Mouse (Mus musculus) liver, postnatal 0 days (tissue): ENCODE results near the gene Amigo1. TPM values are rescaled to one million over a fixed set of nuclear protein-coding genes. Genes with fewer than 3 reads are reported as not detected.
A peak's percentile ranks its signal among the peaks of the same experiment; 100 is the strongest.

Experiments used
- ATAC-seq: fragments of 200-750 bp; cut with Nextera tagmentation; 2 replicates; pipeline ENCODE4 v1.8.0; 2017; ENCODE audit warnings: mild to moderate bottlenecking, moderate library complexity
- DNase-seq: peaks from one replicate; pipeline ENCODE4 v3.0.0-alpha.2; 2016
- H3K27ac ChIP-seq: fragments of 300-500 bp; sonication (generic); 2 replicates; pipeline ENCODE4 v1.5.1; 2014; ENCODE audit warnings: antibody characterized with exemption, moderate library complexity, mild to moderate bottlenecking, low read depth
- H3K27me3 ChIP-seq: fragments of 300-500 bp; sonication (generic); 2 replicates; pipeline ENCODE4 v1.6.1; 2014; ENCODE audit warnings: low read length, control low read depth, mixed read lengths; ENCODE audit not compliant: insufficient read depth
- H3K36me3 ChIP-seq: fragments of 300-500 bp; sonication (generic); replicated peaks from 2 replicates; pipeline ENCODE4 v1.6.1; 2014; ENCODE audit warnings: mild to moderate bottlenecking, control low read depth, low read length, moderate library complexity, mixed read lengths; ENCODE audit not compliant: insufficient read depth
- H3K4me1 ChIP-seq: fragments of 300-500 bp; sonication (generic); 2 replicates; pipeline ENCODE4 v1.6.1; 2014; ENCODE audit warnings: antibody characterized with exemption, mild to moderate bottlenecking, control low read depth; ENCODE audit not compliant: insufficient read depth
- H3K4me2 ChIP-seq: fragments of 300-500 bp; sonication (generic); 2 replicates; pipeline ENCODE4 v1.6.1; 2014; ENCODE audit warnings: low read depth, mild to moderate bottlenecking, low read length, moderate library complexity, mixed read lengths
- H3K4me3 ChIP-seq: fragments of 300-500 bp; sonication (generic); 2 replicates; pipeline ENCODE4 v1.5.1; 2014; ENCODE audit warnings: low read depth, low read length
- H3K9ac ChIP-seq: fragments of 300-500 bp; sonication (generic); replicated peaks from 2 replicates; pipeline ENCODE4 v1.6.1; 2014; ENCODE audit warnings: mild to moderate bottlenecking, moderate library complexity
- H3K9me3 ChIP-seq: fragments of 300-500 bp; sonication (generic); 2 replicates; pipeline ENCODE4 v1.6.1; 2016; ENCODE audit warnings: mild to moderate bottlenecking, control low read depth, low read length, mixed read lengths
- CTCF ChIP-seq: sonication (generic); IDR thresholded peaks from 2 replicates; pipeline ENCODE4 v1.5.1; 2016; ENCODE audit warnings: antibody characterized with exemption, low read depth
- EP300 ChIP-seq: IDR thresholded peaks from 2 replicates; pipeline ENCODE4 v1.6.1; 2016; ENCODE audit warnings: antibody characterized with exemption, low read depth, mild to moderate bottlenecking
- WGBS: fragments of 180-500 bp; shearing (Covaris S2); extraction: QIAGEN DNeasy Blood & Tissue Kit; methylation state at CpG from one replicate; pipeline ENCODE4 v1.1.7; 2014; ENCODE audit not compliant: insufficient replicate concordance; 5-methylcytosine and 5-hydroxymethylcytosine counted together
- polyA plus RNA-seq: library from polyadenylated mRNA; unstranded; fragments of >200 nt; fragmentation: Nextera tagmentation; extraction: Ambion mirVana; gene quantifications from 2 replicates; pipeline ENCODE4 v1.2.1, GENCODE M21; 2015

Gene Amigo1
- polyA plus RNA-seq, 1 experiment from 2014 or later, result 1.2 TPM

DNA sequence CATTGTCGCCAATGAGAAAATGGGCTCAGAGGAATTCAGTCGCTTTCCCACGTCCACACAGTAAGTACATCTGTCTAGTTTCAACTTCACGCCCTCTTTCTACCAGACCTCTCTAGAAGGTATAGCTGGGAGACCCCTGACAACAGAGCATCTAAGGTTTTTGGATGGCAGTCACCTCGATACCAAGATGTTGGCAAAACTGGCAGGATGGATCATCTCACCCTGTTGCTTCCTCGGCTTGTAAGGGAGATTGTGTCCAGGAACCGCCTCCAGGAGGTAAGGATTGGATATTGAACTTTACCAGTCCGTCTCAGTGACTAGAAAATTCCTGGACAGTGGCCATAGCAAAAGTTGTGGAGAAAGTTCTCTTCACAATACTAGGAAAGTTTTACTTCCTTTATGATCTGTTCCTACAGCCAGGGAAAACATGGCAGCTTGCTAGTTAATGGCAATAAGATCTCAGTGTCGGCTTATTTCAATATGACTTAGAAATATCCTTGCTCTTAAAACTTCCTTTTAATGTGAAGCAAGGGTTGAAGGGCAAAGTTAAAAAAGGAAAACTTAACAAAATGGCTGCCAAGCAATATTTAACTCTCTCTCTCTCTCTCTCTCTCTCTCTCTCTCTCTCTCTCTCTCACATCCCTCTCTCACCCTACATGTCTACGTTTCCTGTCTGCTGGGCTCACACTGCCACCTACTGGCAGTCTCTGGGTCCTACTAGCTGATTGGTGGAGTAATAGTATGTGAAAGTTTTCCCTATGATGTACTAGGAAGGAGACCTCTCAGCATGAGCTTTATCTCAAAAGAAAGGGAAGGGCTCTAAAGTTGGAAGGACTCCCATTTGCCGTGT is 38.5 kb upstream of the Amigo1 start:
- peaks cover 2% of the 10 kb centered on the region; the same call in 1 of the 2 replicates for H3K36me3 ChIP-seq
- 59% methylated on average over 11 of the region's 11 CpGs for WGBS
- H3K4me3 ChIP-seq, result no peak overlapping the region
- DNase-seq (peak; percentile 92), ATAC-seq (peak; percentile 55)
- TF ChIP-seq EP300, result peak; percentile 76
- peak; percentile 98 for TF ChIP-seq CTCF
- peak overlapping the region; percentile 48 for H3K27ac ChIP-seq
- H3K9me3 ChIP-seq, result no peaks in the 10 kb centered on the region
- H3K9ac ChIP-seq, result 0 out of 2 replicates have a peak overlapping the region, but pooled peaks have one; percentile 3
- H3K4me2 ChIP-seq, result peak overlapping the region; percentile 91
- peaks cover 22% of the 10 kb centered on the region for H3K4me1 ChIP-seq
- no peaks in the 10 kb centered on the region for H3K27me3 ChIP-seq

DNA sequence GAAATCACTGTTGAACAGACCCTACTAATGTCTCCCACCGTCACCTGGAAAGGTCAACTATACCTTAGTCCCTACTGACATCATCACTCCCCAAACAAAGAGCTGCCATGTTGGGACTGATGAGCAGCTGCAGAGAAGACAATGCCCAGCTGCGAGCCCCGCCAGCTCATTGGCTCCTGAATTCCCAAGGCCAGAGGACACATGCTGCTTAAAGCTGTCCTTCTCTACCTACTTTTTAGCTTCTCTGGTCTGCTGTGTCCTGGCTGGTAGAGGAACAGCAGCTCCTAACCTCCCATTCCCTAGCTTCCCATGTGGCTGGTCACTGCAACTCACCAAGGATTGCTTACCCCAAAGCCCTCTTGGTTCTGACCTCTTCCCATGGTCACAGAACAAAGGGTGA is 33.8 kb upstream of the Amigo1 start:
- ATAC-seq, result no peak
- no peak for DNase-seq
- no peaks in the 10 kb centered on the region for H3K27me3 ChIP-seq
- no peak for TF ChIP-seq EP300
- TF ChIP-seq CTCF, result no peak
- H3K9me3 ChIP-seq, result no peaks in the 10 kb centered on the region
- no peak overlapping the region for H3K4me3 ChIP-seq
- no peaks in the 10 kb centered on the region for H3K36me3 ChIP-seq
- H3K4me1 ChIP-seq, result peaks cover 5% of the 10 kb centered on the region
- no peak overlapping the region for H3K4me2 ChIP-seq
- 87% methylated on average over 3 of the region's 3 CpGs for WGBS
- no peak overlapping the region for H3K27ac ChIP-seq
- no peak overlapping the region for H3K9ac ChIP-seq

DNA sequence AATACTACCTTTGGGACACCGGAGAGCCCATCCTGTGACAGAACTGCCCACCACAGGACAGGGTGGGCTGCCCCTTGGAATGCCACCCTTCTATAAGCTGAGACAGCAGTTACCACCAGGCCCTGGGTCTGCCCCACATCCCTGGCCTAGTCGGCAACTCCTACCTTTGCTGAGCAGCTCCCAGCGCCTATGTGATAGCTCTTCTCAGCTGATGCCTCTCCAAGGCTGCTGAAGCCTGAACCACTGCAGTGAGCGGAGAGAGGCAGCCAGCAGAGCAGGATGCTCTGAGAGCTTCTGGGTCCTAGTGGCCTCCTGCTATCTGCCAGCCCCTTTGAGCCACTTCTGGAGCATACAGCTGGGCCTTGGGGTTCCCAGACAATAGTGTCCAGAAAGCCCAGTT is 31.5 kb upstream of the Amigo1 start, which contains the start of gene Gpr61:
Gene Gpr61 (minus strand): TSS at position 227 of the 400 bp plus-strand sequence.
- Histone ChIP-seq H3K9ac (no peak within 1 kb of the TSS), H3K4me3 (no peak within 1 kb of the TSS), H3K9me3 (no peaks in the 10 kb centered on the region), H3K36me3 (no peaks in the 10 kb centered on the region), H3K27me3 (no peaks in the 10 kb centered on the region), H3K4me1 (no peaks in the 10 kb centered on the region), H3K4me2 (no peak within 1 kb of the TSS), H3K27ac (no peak within 1 kb of the TSS)
- ATAC-seq (no peak), DNase-seq (no peak)
- WGBS, result 61% methylated on average over 4 of the region's 4 CpGs
- TF ChIP-seq EP300, result no peak
- no peak for TF ChIP-seq CTCF

DNA sequence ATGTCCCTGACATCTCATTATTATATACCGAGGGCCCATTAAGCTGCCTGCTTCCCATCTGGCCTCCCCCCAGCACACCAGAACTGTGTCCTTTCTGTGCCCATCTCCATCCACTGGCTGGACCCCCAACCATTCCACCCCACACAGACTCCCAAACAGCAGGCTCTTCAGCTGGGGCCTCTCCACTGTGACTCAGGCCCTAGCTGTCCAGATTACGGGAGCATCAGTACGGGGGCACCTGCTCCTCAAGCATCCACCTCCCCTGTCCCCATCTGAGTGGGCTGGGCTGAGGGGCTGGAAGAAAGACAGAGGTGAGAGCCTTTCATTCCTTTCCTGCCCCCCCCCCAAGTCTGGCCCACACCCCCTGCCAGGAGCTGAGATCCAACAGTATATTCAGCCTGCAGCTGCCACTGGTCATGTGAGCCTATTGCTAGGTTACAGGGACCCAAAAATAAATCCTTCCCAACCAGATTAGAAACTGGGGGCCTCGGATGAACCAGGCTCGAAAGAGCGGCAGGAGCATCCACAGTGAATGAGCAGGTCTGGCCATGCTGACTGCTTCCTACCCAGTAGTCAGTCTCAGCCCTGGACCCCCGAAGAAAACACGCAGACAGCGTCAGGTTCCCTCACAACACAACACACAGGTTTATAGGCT is 27.6 kb upstream of the Amigo1 start:
- ATAC-seq (no peak), DNase-seq (no peak)
- TF ChIP-seq CTCF (no peak), EP300 (no peak)
- no peaks in the 10 kb centered on the region for H3K36me3 ChIP-seq
- H3K9me3 ChIP-seq, result no peaks in the 10 kb centered on the region
- H3K4me1 ChIP-seq, result no peaks in the 10 kb centered on the region
- no peak overlapping the region for H3K4me3 ChIP-seq
- no peak overlapping the region for H3K4me2 ChIP-seq
- no peak overlapping the region for H3K27ac ChIP-seq
- no peaks in the 10 kb centered on the region for H3K27me3 ChIP-seq
- WGBS, result 71% methylated on average over 9 of the region's 9 CpGs
- H3K9ac ChIP-seq, result no peak overlapping the region

DNA sequence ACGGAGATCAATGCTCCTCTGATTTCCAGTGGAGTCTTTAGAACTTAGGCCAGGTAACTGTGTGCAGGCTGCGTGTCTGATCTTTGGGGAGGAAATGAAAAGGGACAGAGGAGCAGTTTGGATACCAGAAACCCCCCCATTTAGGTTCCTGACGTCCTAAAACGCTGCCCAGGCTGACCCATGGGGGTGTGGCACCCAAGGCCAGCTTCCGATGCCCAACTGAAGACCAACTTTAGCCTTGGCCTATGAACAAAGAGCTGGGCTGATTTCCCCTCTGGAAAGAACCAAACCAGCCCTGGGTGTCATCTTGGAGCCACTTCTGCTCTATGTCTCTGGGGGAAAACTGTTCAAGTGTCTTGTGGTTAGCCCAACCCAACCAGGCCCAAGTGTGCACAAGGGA is 22.0 kb upstream of the Amigo1 start:
- no peaks in the 10 kb centered on the region for H3K36me3 ChIP-seq
- no peak overlapping the region for H3K4me3 ChIP-seq
- 58% methylated on average over 5 of the region's 5 CpGs for WGBS
- no peak overlapping the region for H3K9ac ChIP-seq
- H3K4me2 ChIP-seq, result no peak overlapping the region
- DNase-seq (no peak), ATAC-seq (no peak)
- H3K4me1 ChIP-seq, result 0 out of 2 replicates have a peak, but pooled peaks cover 2% of the 10 kb centered on the region
- H3K27me3 ChIP-seq, result no peaks in the 10 kb centered on the region; the same call in 1 of the 2 replicates
- no peak overlapping the region for H3K27ac ChIP-seq
- H3K9me3 ChIP-seq, result no peaks in the 10 kb centered on the region
- TF ChIP-seq EP300 (no peak), CTCF (no peak)

DNA sequence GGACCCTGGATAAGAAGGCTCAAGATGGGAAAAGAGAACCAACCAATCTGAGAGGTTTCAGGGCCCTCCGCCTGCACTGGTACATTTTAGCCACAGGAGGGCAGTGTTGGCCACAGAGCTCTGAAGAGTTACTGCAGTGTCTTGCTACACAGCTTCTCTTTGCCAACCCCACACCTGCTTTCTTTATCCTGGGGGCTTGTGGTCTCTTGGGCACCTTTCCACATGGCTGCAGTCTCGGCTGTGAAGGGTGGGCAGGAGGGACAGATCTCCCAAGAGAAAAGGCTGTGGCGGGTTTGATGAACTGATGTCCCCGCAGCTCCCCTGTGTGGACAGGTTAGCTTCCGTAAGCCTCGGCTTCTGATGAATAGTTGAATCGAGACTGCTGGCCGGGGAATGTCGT is 21.3 kb upstream of the Amigo1 start:
- TF ChIP-seq EP300 (no peak), CTCF (peak; percentile 99)
- Histone ChIP-seq H3K36me3 (no peaks in the 10 kb centered on the region), H3K4me2 (0 out of 2 replicates have a peak overlapping the region, but pooled peaks have one; percentile 38), H3K9ac (no peak overlapping the region), H3K4me1 (0 out of 2 replicates have a peak, but pooled peaks cover 2% of the 10 kb centered on the region), H3K9me3 (no peaks in the 10 kb centered on the region), H3K27ac (no peak overlapping the region), H3K27me3 (no peaks in the 10 kb centered on the region; the same call in 1 of the 2 replicates), H3K4me3 (no peak overlapping the region)
- WGBS, result 35% methylated on average over 9 of the region's 9 CpGs
- peak; percentile 82 for DNase-seq
- ATAC-seq, result peak; percentile 47
